Mouse (Mus musculus) megakaryocyte, embryonic 14.5 days (primary cell): ENCODE data around the gene Mboat2.

Source experiments
- FLI1 ChIP-seq: IDR thresholded peaks from 2 replicates; pipeline ENCODE4 v1.6.1; 2012; ENCODE audit warnings: low read length, inconsistent platforms, mixed read lengths
- GATA1 ChIP-seq: IDR thresholded peaks from 3 replicates; pipeline ENCODE4 v1.6.1; 2012; ENCODE audit warnings: mixed read lengths, low read length, inconsistent platforms, borderline replicate concordance

DNA sequence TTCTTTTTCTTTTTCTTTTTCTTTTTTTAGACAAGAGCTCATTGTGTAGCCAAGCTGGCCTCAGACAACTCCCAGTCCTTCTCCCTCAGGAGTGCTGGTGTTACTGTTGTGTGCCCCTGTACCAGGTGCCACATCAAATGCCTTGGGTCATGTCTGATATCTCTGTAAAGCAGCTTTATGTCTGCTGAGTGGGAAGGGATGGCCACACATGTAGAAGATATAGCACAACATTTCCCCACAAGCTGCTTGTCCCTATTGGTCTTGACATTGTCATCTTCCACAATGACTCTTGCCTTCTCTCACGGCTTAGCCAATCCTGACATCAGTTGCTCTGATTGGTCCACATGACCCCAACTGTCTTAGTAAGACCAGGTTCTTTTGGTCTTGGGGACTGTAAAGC is 45.2 kb downstream of the Mboat2 start:
- TF ChIP-seq GATA1 (no peak), FLI1 (no peak)
